Mouse (Mus musculus) G1E (cell line): Measurements from ENCODE around the gene Fmnl2.

ENCODE experiments used
- CTCF ChIP-seq: IDR thresholded peaks from 2 replicates; pipeline ENCODE4 v1.5.1; 2012; ENCODE audit warnings: low read depth, low read length, inconsistent platforms, mixed read lengths
- GATA1 ChIP-seq: IDR thresholded peaks from 2 replicates; pipeline ENCODE4 v1.6.1; 2012; ENCODE audit warnings: borderline replicate concordance, low read length, inconsistent platforms, mixed read lengths
- GATA2 ChIP-seq: IDR thresholded peaks from 2 replicates; pipeline ENCODE4 v1.6.1; 2012; ENCODE audit warnings: low read depth, low read length, inconsistent platforms, borderline replicate concordance

GRCm38 (mm10) chr2:52989316-52989715 is 131.7 kb downstream of the Fmnl2 start:
- TF ChIP-seq CTCF (no peak), GATA1 (no peak), GATA2 (no peak)
